Mouse (Mus musculus) olfactory bulb, adult 2 months (tissue): Measurements from ENCODE around the gene Tmem210. TPM values are rescaled to one million over a fixed set of nuclear protein-coding genes. Genes with fewer than 3 reads are reported as not detected.
A peak's percentile ranks its signal among the peaks of the same experiment; 100 is the strongest.

Experiments
- H3K27ac ChIP-seq: fragments of 200-500 bp; 2 replicates; pipeline ENCODE4 v1.5.1; 2012; ENCODE audit warnings: low read depth, low read length; ENCODE audit not compliant: insufficient read depth
- H3K4me1 ChIP-seq: fragments of 200-500 bp; 2 replicates; pipeline ENCODE4 v1.6.1; 2012; ENCODE audit warnings: low read length; ENCODE audit not compliant: control insufficient read depth, insufficient read depth
- H3K4me3 ChIP-seq: fragments of 200-500 bp; 2 replicates; pipeline ENCODE4 v1.5.1; 2012; ENCODE audit warnings: mild to moderate bottlenecking, low read depth, low read length, moderate library complexity; ENCODE audit not compliant: insufficient read depth
- CTCF ChIP-seq: fragments of 200-500 bp; IDR thresholded peaks from 2 replicates; pipeline ENCODE4 v1.5.1; 2012; ENCODE audit warnings: low read depth, mild to moderate bottlenecking, low read length, moderate library complexity; ENCODE audit not compliant: insufficient read depth
- POLR2A ChIP-seq: fragments of 200-500 bp; IDR thresholded peaks from 2 replicates; pipeline ENCODE4 v1.6.1; 2012; ENCODE audit warnings: mild to moderate bottlenecking, low read depth, low read length, moderate library complexity; ENCODE audit not compliant: insufficient read depth
- WGBS: fragments of 180-500 bp; shearing (Covaris S2); methylation state at CpG from one replicate; pipeline ENCODE4 v1.1.7; 2018; 5-methylcytosine and 5-hydroxymethylcytosine counted together
- polyA plus RNA-seq: library from polyadenylated mRNA; stranded (reverse); fragments of >200 nt; gene quantifications from 2 replicates; pipeline ENCODE4 v1.2.4, GENCODE M21; 2012; ENCODE audit warnings: low replicate concordance; ENCODE audit not compliant: missing spikeins, insufficient read depth, insufficient read length

The Tmem210 gene
- polyA plus RNA-seq, 1 experiment: not detected

GRCm38 (mm10) chr2:25303931-25304656 is 16.1 kb downstream of the Tmem210 start:
- peaks cover 9% of the 10 kb centered on the region for H3K4me1 ChIP-seq
- WGBS: 66% methylated on average over 7 of the region's 7 CpGs
- no peak overlapping the region for H3K27ac ChIP-seq
- no peak overlapping the region for H3K4me3 ChIP-seq
- TF ChIP-seq CTCF (no peak), POLR2A (no peak)

- no peak overlapping the region for H3K27ac ChIP-seq
- H3K4me1 ChIP-seq: peaks cover 9% of the 10 kb centered on the region
- no peak for TF ChIP-seq POLR2A
- no peak for TF ChIP-seq CTCF
- H3K4me3 ChIP-seq: peak overlapping the region; percentile 19
- WGBS: 8% methylated on average over 45 of the region's 45 CpGs
These were observed 17.0 kb downstream of the Tmem210 start for GRCm38 (mm10) chr2:25304657-25305541.

- peaks cover 13% of the 10 kb centered on the region for H3K4me1 ChIP-seq
- TF ChIP-seq CTCF (no peak), POLR2A (no peak)
- no peak overlapping the region for H3K27ac ChIP-seq
- no peak overlapping the region for H3K4me3 ChIP-seq
- WGBS: 46% methylated on average over 14 of the region's 14 CpGs
These were observed 17.8 kb downstream of the Tmem210 start for GRCm38 (mm10) chr2:25305587-25306359.

GRCm38 (mm10) chr2:25310180-25310579 is 22.2 kb downstream of the Tmem210 start:
- H3K4me1 ChIP-seq: peaks cover 36% of the 10 kb centered on the region
- no peak overlapping the region for H3K4me3 ChIP-seq
- no peak for TF ChIP-seq CTCF
- TF ChIP-seq POLR2A: no peak
- H3K27ac ChIP-seq: no peak overlapping the region
- 55% methylated on average over 10 of the region's 10 CpGs for WGBS

GRCm38 (mm10) chr2:25310969-25311368 is 23.0 kb downstream of the Tmem210 start:
- TF ChIP-seq CTCF: no peak
- TF ChIP-seq POLR2A: no peak
- 18% methylated on average over 22 of the region's 22 CpGs for WGBS
- H3K27ac ChIP-seq: no peak overlapping the region
- H3K4me3 ChIP-seq: no peak overlapping the region
- peaks cover 31% of the 10 kb centered on the region for H3K4me1 ChIP-seq

GRCm38 (mm10) chr2:25311491-25311891 is 23.5 kb downstream of the Tmem210 start:
- TF ChIP-seq CTCF (no peak), POLR2A (no peak)
- WGBS: 11% methylated on average over 11 of the region's 11 CpGs
- peaks cover 31% of the 10 kb centered on the region for H3K4me1 ChIP-seq
- no peak overlapping the region for H3K4me3 ChIP-seq
- no peak overlapping the region for H3K27ac ChIP-seq

GRCm38 (mm10) chr2:25318119-25318966 is 30.4 kb downstream of the Tmem210 start:
- Histone ChIP-seq H3K4me1 (peaks cover 16% of the 10 kb centered on the region), H3K27ac (peak overlapping the region; percentile 97), H3K4me3 (peak overlapping the region; percentile 73)
- 1% methylated on average over 31 of the region's 31 CpGs for WGBS
- no peak for TF ChIP-seq CTCF
- no peak for TF ChIP-seq POLR2A

GRCm38 (mm10) chr2:25318971-25319773 is 31.2 kb downstream of the Tmem210 start, which contains the start of gene Grin1:
Grin1 (minus strand) TSS chr2:25319187.
- peak within 1 kb of the TSS; percentile 97 for H3K27ac ChIP-seq
- H3K4me3 ChIP-seq: peak within 1 kb of the TSS; percentile 73
- TF ChIP-seq CTCF (no peak), POLR2A (peak; percentile 99)
- peaks cover 14% of the 10 kb centered on the region for H3K4me1 ChIP-seq
- WGBS: 7% methylated on average over 58 of the region's 58 CpGs
